Mouse (Mus musculus) limb, embryonic 14.5 days (tissue): ENCODE measurements around the gene Lif. TPM values are rescaled to one million over a fixed set of nuclear protein-coding genes. Genes with fewer than 3 reads are reported as not detected.

Source experiments
- ATAC-seq: fragments of 200-750 bp; cut with Nextera tagmentation; 2 replicates; pipeline ENCODE4 v1.8.0; 2017; ENCODE audit warnings: low read depth, moderate number of reproducible peaks, moderate TSS enrichment; ENCODE audit not compliant: low FRiP score
- DNase-seq: peaks from one replicate; pipeline ENCODE4 v3.0.0-alpha.2; 2015; ENCODE audit warnings: low spot score
- H3K27ac ChIP-seq: fragments of 300-500 bp; sonication (generic); replicated peaks from 2 replicates; pipeline ENCODE4 v1.5.1; 2014; ENCODE audit warnings: low read depth, mild to moderate bottlenecking, low read length, moderate library complexity, mixed read lengths
- H3K27me3 ChIP-seq: fragments of 300-500 bp; sonication (generic); 2 replicates; pipeline ENCODE4 v1.6.1; 2014; ENCODE audit warnings: low read length, mixed read lengths; ENCODE audit not compliant: control insufficient read depth, insufficient read depth
- H3K36me3 ChIP-seq: fragments of 300-500 bp; sonication (generic); 2 replicates; pipeline ENCODE4 v1.6.1; 2014; ENCODE audit warnings: mild to moderate bottlenecking, low read length, moderate library complexity, mixed read lengths; ENCODE audit not compliant: control insufficient read depth, insufficient read depth
- H3K4me1 ChIP-seq: fragments of 300-500 bp; sonication (generic); 2 replicates; pipeline ENCODE4 v1.6.1; 2014; ENCODE audit warnings: antibody characterized with exemption, low read length, mixed read lengths; ENCODE audit not compliant: control insufficient read depth, insufficient read depth
- H3K4me2 ChIP-seq: fragments of 300-500 bp; sonication (generic); replicated peaks from 2 replicates; pipeline ENCODE4 v1.6.1; 2014; ENCODE audit warnings: low read depth, mild to moderate bottlenecking, low read length, moderate library complexity; ENCODE audit not compliant: severe bottlenecking
- H3K4me3 ChIP-seq: fragments of 300-500 bp; sonication (generic); replicated peaks from 2 replicates; pipeline ENCODE4 v1.5.1; 2014; ENCODE audit warnings: low read length
- H3K9ac ChIP-seq: fragments of 300-500 bp; sonication (generic); 2 replicates; pipeline ENCODE4 v1.6.1; 2014; ENCODE audit warnings: mild to moderate bottlenecking, low read depth, low read length, moderate library complexity; ENCODE audit not compliant: severe bottlenecking
- H3K9me3 ChIP-seq: fragments of 300-500 bp; sonication (generic); 2 replicates; pipeline ENCODE4 v1.6.1; 2016; ENCODE audit warnings: low read length; ENCODE audit not compliant: control insufficient read depth
- POLR2A ChIP-seq: fragments of 200-500 bp; IDR thresholded peaks from 2 replicates; pipeline ENCODE4 v1.8.0; 2012; ENCODE audit warnings: inconsistent platforms, mild to moderate bottlenecking, moderate library complexity, borderline replicate concordance; ENCODE audit not compliant: insufficient read depth, insufficient read length; ENCODE audit errors: extremely low read depth
- WGBS: fragments of 180-500 bp; shearing (Covaris S2); extraction: QIAGEN DNeasy Blood & Tissue Kit; methylation state at CpG from one replicate; pipeline ENCODE4 v1.1.7; 2014; 5-methylcytosine and 5-hydroxymethylcytosine counted together
- polyA plus RNA-seq, 2 experiments: library from polyadenylated mRNA; depleted of rRNA in 1 of 2; stranded (reverse) in 1 of 2; unstranded in 1 of 2; fragments of >200 nt; fragmentation: Nextera tagmentation in 1 of 2; extraction: Ambion mirVana in 1 of 2; gene quantifications; 2 replicates each; pipeline versions ENCODE4 v1.2.1 to v1.2.3; 2012 to 2014

Gene Lif
- polyA plus RNA-seq, 2 experiments = 0.50 to 0.89 TPM

DNA sequence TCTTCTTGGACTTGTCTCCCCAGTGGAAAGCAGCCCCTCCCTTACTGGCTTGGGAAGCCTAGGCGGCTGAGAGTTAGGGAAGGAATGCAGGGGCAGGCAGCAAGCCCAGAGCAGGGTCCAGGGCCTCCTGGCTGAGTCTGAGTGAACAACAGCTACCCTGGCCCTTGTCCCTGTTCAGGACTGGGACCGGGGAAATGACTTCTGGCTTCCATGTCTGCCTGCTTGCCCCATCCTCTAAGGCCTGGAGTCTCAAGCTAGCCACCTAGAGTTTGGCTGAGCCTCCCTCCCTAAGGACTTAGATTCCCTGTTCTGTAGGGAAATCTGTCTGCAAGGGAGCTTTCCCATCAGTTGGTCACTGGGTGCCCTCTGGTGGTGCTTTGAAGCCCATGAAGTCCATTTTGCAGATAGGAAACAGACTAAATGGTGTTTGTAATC lies 38.0 kb upstream of the Lif start:
- DNase-seq (peak; percentile 76), ATAC-seq (0 out of 2 replicates have a peak, but pooled peaks have one; percentile 5)
- no peak for TF ChIP-seq POLR2A
- Histone ChIP-seq H3K27ac (0 out of 2 replicates have a peak overlapping the region, but pooled peaks have one; percentile 46), H3K4me3 (peak overlapping the region; percentile 48; the same call in 1 of the 2 replicates), H3K4me1 (peaks cover 14% of the 10 kb centered on the region), H3K36me3 (peaks cover 12% of the 10 kb centered on the region), H3K9ac (no peak overlapping the region), H3K9me3 (no peaks in the 10 kb centered on the region), H3K4me2 (no peak overlapping the region), H3K27me3 (no peaks in the 10 kb centered on the region)
- 8% methylated on average over 2 of the region's 2 CpGs for WGBS

- Histone ChIP-seq H3K9ac (no peak overlapping the region), H3K4me3 (no peak overlapping the region), H3K9me3 (no peaks in the 10 kb centered on the region), H3K36me3 (peaks cover 6% of the 10 kb centered on the region), H3K4me2 (no peak overlapping the region), H3K27me3 (no peaks in the 10 kb centered on the region), H3K4me1 (peaks cover 14% of the 10 kb centered on the region), H3K27ac (no peak overlapping the region)
- DNase-seq (no peak), ATAC-seq (no peak)
- WGBS = 68% methylated on average over 9 of the region's 9 CpGs
- no peak for TF ChIP-seq POLR2A
Measured at GRCm38 (mm10) chr11:4219908-4220307, 37.4 kb upstream of the Lif start.

DNA sequence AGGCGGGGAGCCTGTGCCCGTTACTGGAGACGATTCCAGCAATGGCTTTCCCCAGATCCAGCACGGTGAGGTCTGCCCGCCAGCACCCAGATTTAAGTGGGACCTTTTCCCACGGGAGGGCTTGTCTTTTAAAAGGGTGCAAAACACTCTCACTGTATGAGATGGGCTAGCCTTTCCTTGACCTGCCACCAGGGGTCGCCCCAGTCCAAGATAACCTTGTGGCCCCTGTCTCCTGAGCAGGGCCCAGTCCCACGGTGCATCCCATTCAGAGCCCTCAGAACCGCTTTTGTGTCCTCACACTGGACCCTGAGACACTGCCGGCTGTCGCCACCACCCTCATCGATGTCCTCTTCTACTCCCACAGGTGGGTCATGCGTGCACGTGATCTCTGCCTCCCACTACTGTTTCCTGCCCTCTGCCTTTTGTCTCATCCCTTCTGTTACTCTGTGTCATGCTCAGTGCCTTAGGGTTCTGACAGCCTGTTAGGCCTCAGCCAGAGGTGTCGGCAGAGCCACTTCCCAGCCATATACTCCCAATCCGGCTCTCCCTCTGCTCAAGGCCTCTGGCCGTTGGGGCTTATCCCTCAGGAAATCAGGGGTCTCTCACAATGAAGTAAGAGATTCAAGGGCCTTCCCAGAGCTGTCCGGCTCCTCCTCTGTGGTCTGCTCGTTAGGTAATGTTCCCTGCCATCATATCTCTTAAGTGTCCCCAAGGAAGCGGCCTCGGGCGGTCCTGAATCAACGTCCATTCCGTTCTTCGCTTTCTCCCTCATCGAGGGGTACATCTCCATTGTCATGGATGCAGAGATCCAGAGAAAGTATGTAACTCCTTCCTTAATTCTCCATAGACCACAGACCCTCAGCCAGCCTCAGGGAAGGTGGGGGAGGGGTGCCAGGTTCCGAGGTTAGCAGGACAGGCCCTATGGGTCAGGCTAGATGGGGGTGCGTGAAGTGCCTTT lies 36.6 kb upstream of the Lif start:
- no peaks in the 10 kb centered on the region for H3K9me3 ChIP-seq
- H3K4me2 ChIP-seq = no peak overlapping the region
- H3K27ac ChIP-seq = no peak overlapping the region
- no peak overlapping the region for H3K4me3 ChIP-seq
- ATAC-seq (no peak), DNase-seq (peak; percentile 57)
- WGBS = 52% methylated on average over 28 of the region's 28 CpGs
- no peak for TF ChIP-seq POLR2A
- H3K27me3 ChIP-seq = no peaks in the 10 kb centered on the region
- H3K9ac ChIP-seq = no peak overlapping the region
- H3K36me3 ChIP-seq = no peaks in the 10 kb centered on the region
- peaks cover 14% of the 10 kb centered on the region for H3K4me1 ChIP-seq

GRCm38 (mm10) chr11:4222046-4222950 lies 35.1 kb upstream of the Lif start:
- no peak overlapping the region for H3K27ac ChIP-seq
- peaks cover 14% of the 10 kb centered on the region for H3K4me1 ChIP-seq
- ATAC-seq (no peak), DNase-seq (no peak)
- H3K9ac ChIP-seq = no peak overlapping the region
- H3K4me2 ChIP-seq = no peak overlapping the region
- 76% methylated on average over 17 of the region's 17 CpGs for WGBS
- no peaks in the 10 kb centered on the region for H3K27me3 ChIP-seq
- no peak overlapping the region for H3K4me3 ChIP-seq
- H3K9me3 ChIP-seq = no peaks in the 10 kb centered on the region
- H3K36me3 ChIP-seq = no peaks in the 10 kb centered on the region
- no peak for TF ChIP-seq POLR2A
